11 mouse cellular contexts compared by ENCODE assay signal in the genomic region with DNA sequence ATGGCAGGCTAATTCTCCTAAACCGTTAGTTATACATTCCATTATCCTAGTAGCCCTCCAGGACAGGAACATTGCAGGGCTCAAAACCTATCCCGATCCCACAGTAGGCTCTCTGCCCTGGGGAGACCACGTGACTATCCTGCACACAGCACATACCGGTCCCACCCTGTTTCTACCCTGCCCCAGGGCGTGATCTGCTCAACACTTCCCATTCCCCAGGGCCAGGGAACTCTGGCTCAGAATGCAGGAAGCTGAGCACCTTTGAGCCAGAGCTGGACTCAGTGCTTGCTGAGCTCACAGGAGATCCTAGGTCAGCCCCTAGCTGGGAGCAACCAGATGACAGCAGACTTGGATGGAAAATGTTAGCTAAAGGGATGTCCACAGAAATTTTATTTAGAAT. TPM values are rescaled to one million over a fixed set of nuclear protein-coding genes. Genes with fewer than 3 reads are reported as not detected.
A peak's percentile ranks its signal among the peaks of the same experiment; 100 is the strongest.
DNase-seq lines count a peak whose midpoint lies in the region; ATAC-seq and TF ChIP-seq lines count a peak whose summit lies in the region.
"Had no signal": no experiment of that assay in that cellular context is flagged by ENCODE, and none has a peak within 500 bp of the region (broad histone marks: within the 10 kb centered on the region; RNA-seq: fewer than 3 reads in every experiment).

No protein-coding gene starts in this region.

- peak overlapping the region; percentile 4 for H3K4me2 ChIP-seq in myocyte (ENCODE audit: low read depth)
- H3K4me2 ChIP-seq: heart, embryonic 13.5 days had no signal

- no peak overlapping the region for H3K27ac ChIP-seq in thymus, adult 2 months (ENCODE audit: control insufficient read depth, insufficient read depth, low read length)
- H3K27ac ChIP-seq: heart, embryonic 13.5 days had no signal

- H3K4me1 ChIP-seq in thymus, adult 2 months (replicated peaks; ENCODE audit: control insufficient read depth, insufficient read depth, low read length), result peaks cover 19% of the 10 kb centered on the region

- H3ac ChIP-seq in myocyte (ENCODE audit: control insufficient read depth, insufficient read length), result no peak overlapping the region

- H3K4me3 ChIP-seq in myocyte, result no peak overlapping the region
- no peak overlapping the region for H3K4me3 ChIP-seq in thymus, adult 2 months (ENCODE audit: control insufficient read depth, insufficient read depth, low read length)
- H3K4me3 ChIP-seq: erythroblast, embryonic 14.5 days; heart, embryonic 13.5 days had no signal

- peak; percentile 19 for DNase-seq in adrenal gland, adult 2 months
- DNase-seq in adrenal gland, adult 18-20 months (ENCODE audit: low spot score in 2 of 2), result no peak
- peak; percentile 29 for DNase-seq in lung, postnatal 25 days (ENCODE audit: low spot score)
- DNase-seq in lung, postnatal 4 days, result no peak
- DNase-seq in gastrocnemius, postnatal 25 days, result peak; percentile 72
- no peak for DNase-seq in thymus, adult 2 months
- DNase-seq: cerebellum, postnatal 25 days had no signal

- no peak for ATAC-seq in megakaryocyte progenitor cell, adult 5-6 weeks (replicated peaks; ENCODE audit: poor library complexity)

- H3K27me3 ChIP-seq in myocyte (ENCODE audit: control insufficient read depth, insufficient read depth, insufficient read length), result no peaks in the 10 kb centered on the region
- H3K27me3 ChIP-seq in thymus, adult 2 months (ENCODE audit: control insufficient read depth, insufficient read depth, low read length), result no peaks in the 10 kb centered on the region
- H3K27me3 ChIP-seq: heart, embryonic 13.5 days had no signal

- no peak for TF ChIP-seq POLR2A in myocyte (IDR thresholded peaks at IDR 0.05; ENCODE audit: insufficient read length, low read depth)
- no peak for TF ChIP-seq POLR2A in thymus, adult 2 months (IDR thresholded peaks at IDR 0.05; ENCODE audit: control insufficient read depth, extremely low read depth, insufficient read depth, low read length, poor library complexity)

- 87% methylated on average over 5 of the region's 5 CpGs for WGBS in thymus, adult 2 months

- H3K79me2 ChIP-seq in myocyte (ENCODE audit: control insufficient read depth, insufficient read depth), result no peaks in the 10 kb centered on the region

- no peaks in the 10 kb centered on the region for H3K36me3 ChIP-seq in myocyte (ENCODE audit: control insufficient read depth, insufficient read depth)
- H3K36me3 ChIP-seq in thymus, adult 2 months (ENCODE audit: control insufficient read depth, insufficient read depth, low read length), result no peaks in the 10 kb centered on the region
- H3K36me3 ChIP-seq: heart, embryonic 13.5 days had no signal

- no peak for TF ChIP-seq CTCF in thymus, adult 2 months (IDR thresholded peaks at IDR 0.05; ENCODE audit: borderline replicate concordance, control insufficient read depth, extremely low read depth, insufficient read depth, low read length, poor library complexity)

TF ChIP-seq in myocyte, 11 proteins besides CTCF, POLR2A, EP300 and RAD21:
- TF ChIP-seq USF1 (IDR thresholded peaks at IDR 0.05; ENCODE audit: low read depth), result peak; percentile 30
- no peak for TF ChIP-seq REST (IDR thresholded peaks at IDR 0.05; ENCODE audit: insufficient read depth, insufficient read length)
- TF ChIP-seq MYOD1 (IDR thresholded peaks at IDR 0.05; ENCODE audit: control insufficient read depth in 1 of 3, insufficient read length in 2 of 3, low read depth in 2 of 3), result no peak
- no peak for TF ChIP-seq MYOG (IDR thresholded peaks at IDR 0.05; ENCODE audit: control insufficient read depth in 1 of 3, insufficient read depth in 1 of 3, insufficient read length in 2 of 3, low read depth in 2 of 3)
- TF ChIP-seq MAX (IDR thresholded peaks at IDR 0.05; ENCODE audit: low read depth), result no peak

RNA-seq across cellular contexts. Expression of a gene that starts 10.2 kb away (rescaled TPM):
- total RNA-seq in adrenal gland, adult 2 months (2021), result not detected
- not detected in 2 replicates for polyA plus RNA-seq in adrenal gland, adult 2 months (2012; rRNA removed)
- total RNA-seq in adrenal gland, adult 18-20 months (2021), result under 1 TPM in 1 of 2 experiments, not detected in 1; 0.17 TPM
- total RNA-seq in gastrocnemius, postnatal 25 days (2021), result under 1 TPM in 1 of 2 experiments, not detected in 1; 0.27 TPM
- not detected for polyA plus RNA-seq in myocyte (2012; fragmentation: generic; extraction: Trizol)
- 0.08 TPM in 2 replicates for polyA plus RNA-seq in thymus, adult 2 months (2012; rRNA removed)
- not detected in 2 replicates for total RNA-seq in megakaryocyte progenitor cell, adult 5-6 weeks (2015)
- total RNA-seq in megakaryocyte progenitor cell, adult 5-6 weeks (2017), result not detected in 2 replicates
- polyA plus RNA-seq: erythroblast, embryonic 14.5 days; heart, embryonic 13.5 days had no signal

RNA-seq across cellular contexts. Expression of a gene that starts 27.5 kb away (rescaled TPM):
- total RNA-seq in adrenal gland, adult 2 months (2021), result 10 to 100 TPM; 42.7 to 54.1 TPM
- 6.8 and 8.3 TPM in 2 replicates for polyA plus RNA-seq in adrenal gland, adult 2 months (2012; rRNA removed)
- 10 to 100 TPM; 45.0 to 49.1 TPM for total RNA-seq in adrenal gland, adult 18-20 months (2021)
- 10 to 100 TPM; 27.4 to 29.1 TPM for total RNA-seq in gastrocnemius, postnatal 25 days (2021)
- polyA plus RNA-seq in myocyte (2012; fragmentation: generic; extraction: Trizol), result 4.1 TPM
- 41.7 and 42.6 TPM in 2 replicates for polyA plus RNA-seq in thymus, adult 2 months (2012; rRNA removed)
- total RNA-seq in megakaryocyte progenitor cell, adult 5-6 weeks (2015), result 34.8 and 47.3 TPM in 2 replicates
- total RNA-seq in megakaryocyte progenitor cell, adult 5-6 weeks (2017), result 20.2 and 31.9 TPM in 2 replicates

Comparison
In these comparisons a context has a peak if more than half of its experiments do, and no peak if none do; other contexts are left out.
1. DNase-seq: peak in adrenal gland, adult 2 months (single experiment), lung, postnatal 25 days (single experiment) and gastrocnemius, postnatal 25 days (single experiment); none in adrenal gland, adult 18-20 months (0 of 2), lung, postnatal 4 days (0 of 2) and thymus, adult 2 months (single experiment).